Mouse (Mus musculus) heart, postnatal 0 days (tissue): ENCODE measurements around the gene Rbfox1. TPM values are rescaled to one million over a fixed set of nuclear protein-coding genes. Genes with fewer than 3 reads are reported as not detected.

Experiments
- ATAC-seq: fragments of 200-750 bp; cut with Nextera tagmentation; 2 replicates; pipeline ENCODE4 v1.8.0; 2017; ENCODE audit warnings: low read depth, moderate number of reproducible peaks, moderate library complexity; ENCODE audit not compliant: insufficient read depth
- DNase-seq: peaks from one replicate; pipeline ENCODE4 v3.0.0-alpha.2; 2016; ENCODE audit warnings: low spot score
- H3K27ac ChIP-seq: fragments of 300-500 bp; sonication (generic); 2 replicates; pipeline ENCODE4 v1.5.1; 2014; ENCODE audit warnings: low read depth, mild to moderate bottlenecking
- H3K27me3 ChIP-seq: fragments of 300-500 bp; sonication (generic); 2 replicates; pipeline ENCODE4 v1.6.1; 2014; ENCODE audit warnings: low read length, mixed read lengths; ENCODE audit not compliant: control insufficient read depth, insufficient read depth
- H3K36me3 ChIP-seq: fragments of 300-500 bp; sonication (generic); replicated peaks from 2 replicates; pipeline ENCODE4 v1.6.1; 2014; ENCODE audit warnings: low read length, mixed read lengths; ENCODE audit not compliant: control insufficient read depth, insufficient read depth
- H3K4me1 ChIP-seq: fragments of 300-500 bp; sonication (generic); 2 replicates; pipeline ENCODE4 v1.6.1; 2014; ENCODE audit warnings: antibody characterized with exemption; ENCODE audit not compliant: control insufficient read depth, insufficient read depth
- H3K4me2 ChIP-seq: fragments of 300-500 bp; sonication (generic); 2 replicates; pipeline ENCODE4 v1.6.1; 2014; ENCODE audit warnings: low read depth, mild to moderate bottlenecking, low read length, moderate library complexity
- H3K4me3 ChIP-seq: fragments of 300-500 bp; sonication (generic); 2 replicates; pipeline ENCODE4 v1.5.1; 2014; ENCODE audit warnings: low read depth, low read length
- H3K9ac ChIP-seq: fragments of 300-500 bp; sonication (generic); replicated peaks from 2 replicates; pipeline ENCODE4 v1.6.1; 2014; ENCODE audit warnings: low read depth, low read length, mixed read lengths
- H3K9me3 ChIP-seq: fragments of 300-500 bp; sonication (generic); replicated peaks from 2 replicates; pipeline ENCODE4 v1.6.1; 2016; ENCODE audit warnings: low read length; ENCODE audit not compliant: control insufficient read depth
- CTCF ChIP-seq: IDR thresholded peaks from 2 replicates; pipeline ENCODE4 v1.5.1; 2016; ENCODE audit warnings: antibody characterized with exemption, control low read depth, low read depth
- EP300 ChIP-seq: IDR thresholded peaks from 2 replicates; pipeline ENCODE4 v1.6.1; 2016; ENCODE audit warnings: antibody characterized with exemption, low read depth
- WGBS: fragments of 180-500 bp; shearing (Covaris S2); extraction: QIAGEN DNeasy Blood & Tissue Kit; methylation state at CpG from one replicate; pipeline ENCODE4 v1.1.7; 2014; 5-methylcytosine and 5-hydroxymethylcytosine counted together
- polyA plus RNA-seq: library from polyadenylated mRNA; unstranded; fragments of >200 nt; fragmentation: Nextera tagmentation; extraction: Ambion mirVana; gene quantifications from 2 replicates; pipeline ENCODE4 v1.2.1, GENCODE M21; 2015
- total RNA-seq: library from RNA; depleted of rRNA; stranded (reverse); fragments of >200 nt; gene quantifications from 2 replicates; pipeline ENCODE4 v1.2.3, GENCODE M21; 2014; ENCODE audit warnings: low replicate concordance

Gene Rbfox1
- total and polyA plus RNA-seq, 2 experiments from 2014 or later = 6.0 to 15.3 TPM

GRCm38 (mm10) chr16:6889221-6889620 lies 1004.1 kb downstream of the Rbfox1 start:
- ATAC-seq = peak; percentile 62; the same call in 1 of the 2 replicates
- Histone ChIP-seq H3K4me3 (no peak overlapping the region), H3K27me3 (no peaks in the 10 kb centered on the region), H3K9me3 (0 out of 2 replicates have a peak, but pooled peaks cover 3% of the 10 kb centered on the region), H3K4me2 (no peak overlapping the region), H3K27ac (no peak overlapping the region), H3K36me3 (no peaks in the 10 kb centered on the region), H3K4me1 (no peaks in the 10 kb centered on the region), H3K9ac (no peak overlapping the region)
- no peak for TF ChIP-seq CTCF
- 0 out of 2 replicates have a peak, but pooled peaks have one; percentile 31 for TF ChIP-seq EP300
- DNase-seq = peak; percentile 15
- 44% methylated on average over 4 of the region's 4 CpGs for WGBS

- no peak for ATAC-seq
- no peak overlapping the region for H3K9ac ChIP-seq
- no peak overlapping the region for H3K4me3 ChIP-seq
- no peaks in the 10 kb centered on the region for H3K4me1 ChIP-seq
- no peak for TF ChIP-seq CTCF
- no peak for TF ChIP-seq EP300
- 62% methylated on average over 6 of the region's 6 CpGs for WGBS
- H3K36me3 ChIP-seq = no peaks in the 10 kb centered on the region
- no peaks in the 10 kb centered on the region for H3K27me3 ChIP-seq
- no peaks in the 10 kb centered on the region for H3K9me3 ChIP-seq
- DNase-seq = no peak
- no peak overlapping the region for H3K4me2 ChIP-seq
- H3K27ac ChIP-seq = no peak overlapping the region
These were observed 1012.6 kb downstream of the Rbfox1 start for GRCm38 (mm10) chr16:6897734-6898133.

- TF ChIP-seq EP300 (no peak), CTCF (no peak)
These were observed 1014.9 kb downstream of the Rbfox1 start for GRCm38 (mm10) chr16:6900006-6900405.

GRCm38 (mm10) chr16:6904984-6905383 lies 1019.8 kb downstream of the Rbfox1 start:
- no peak overlapping the region for H3K27ac ChIP-seq
- no peak overlapping the region for H3K4me2 ChIP-seq
- H3K27me3 ChIP-seq = no peaks in the 10 kb centered on the region
- TF ChIP-seq EP300 (no peak), CTCF (no peak)
- no peak overlapping the region for H3K9ac ChIP-seq
- H3K9me3 ChIP-seq = no peaks in the 10 kb centered on the region
- no peaks in the 10 kb centered on the region for H3K36me3 ChIP-seq
- DNase-seq = no peak
- no peak for ATAC-seq
- 36% methylated on average over 4 of the region's 4 CpGs for WGBS
- H3K4me1 ChIP-seq = no peaks in the 10 kb centered on the region
- no peak overlapping the region for H3K4me3 ChIP-seq

More at GRCm38 (mm10) chr16:6900006-6900405, 1014.9 kb downstream of the Rbfox1 start:
- no peaks in the 10 kb centered on the region for H3K36me3 ChIP-seq
- DNase-seq = no peak
- H3K9me3 ChIP-seq = no peaks in the 10 kb centered on the region
- H3K9ac ChIP-seq = no peak overlapping the region
- H3K4me1 ChIP-seq = no peaks in the 10 kb centered on the region
- WGBS = 55% methylated on average over 2 of the region's 2 CpGs
- H3K27ac ChIP-seq = no peak overlapping the region
- ATAC-seq = no peak
- H3K27me3 ChIP-seq = no peaks in the 10 kb centered on the region
- no peak overlapping the region for H3K4me2 ChIP-seq
- H3K4me3 ChIP-seq = no peak overlapping the region

- Histone ChIP-seq H3K4me2 (no peak overlapping the region), H3K36me3 (no peaks in the 10 kb centered on the region), H3K4me1 (no peaks in the 10 kb centered on the region), H3K27me3 (no peaks in the 10 kb centered on the region), H3K4me3 (no peak overlapping the region), H3K9ac (no peak overlapping the region), H3K27ac (no peak overlapping the region), H3K9me3 (no peaks in the 10 kb centered on the region)
- ATAC-seq (no peak), DNase-seq (no peak)
- TF ChIP-seq EP300 = no peak
- TF ChIP-seq CTCF = no peak
- 64% methylated on average over 2 of the region's 2 CpGs for whole genome bisulfite sequencing
These were observed 1020.8 kb downstream of the Rbfox1 start for GRCm38 (mm10) chr16:6906001-6906400.

GRCm38 (mm10) chr16:6907550-6907949 lies 1022.4 kb downstream of the Rbfox1 start:
- Histone ChIP-seq H3K36me3 (no peaks in the 10 kb centered on the region), H3K4me2 (no peak overlapping the region), H3K4me1 (no peaks in the 10 kb centered on the region), H3K9me3 (no peaks in the 10 kb centered on the region), H3K4me3 (no peak overlapping the region), H3K27ac (no peak overlapping the region), H3K9ac (no peak overlapping the region), H3K27me3 (no peaks in the 10 kb centered on the region)
- no peak for DNase-seq
- ATAC-seq = no peak
- 51% methylated on average over 6 of the region's 6 CpGs for WGBS
- TF ChIP-seq CTCF (no peak), EP300 (no peak)
